Mouse (Mus musculus): Measurements from ENCODE around the gene Gm20765. TPM values are rescaled to one million over a fixed set of nuclear protein-coding genes. Genes with fewer than 3 reads are reported as not detected.
"Not testable (repeated sequence)": the region's sequence is repeated elsewhere in the genome, so short reads cannot be mapped to it uniquely, and the experiment has no call there.

Gene Gm20765
- not detected for total RNA-seq (2021)
- long read RNA-seq, experiment 1 = 0 reads
- long read RNA-seq, experiment 2 = 0 reads

DNA sequence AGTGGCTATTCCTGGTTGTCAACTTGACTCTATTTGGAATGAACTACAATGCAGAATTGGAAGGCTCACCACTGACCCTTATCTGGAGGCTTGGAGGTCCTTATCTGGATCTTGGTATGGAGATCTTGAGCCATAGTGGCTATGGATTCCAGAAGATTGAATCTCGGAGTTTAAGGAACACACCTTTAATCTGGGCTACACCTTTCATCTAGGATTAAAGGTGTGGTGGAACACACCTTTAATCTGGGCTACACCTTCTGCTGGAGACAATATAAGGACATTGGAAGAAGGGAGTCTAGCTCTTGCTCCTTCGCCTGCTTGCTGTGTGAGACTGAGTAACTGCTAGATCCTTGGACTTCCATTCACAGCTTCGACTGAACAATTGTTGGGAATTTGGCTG is at the start of gene Gm20765:
Gene Gm20765 (plus strand): TSS at position 301 of the 400 bp plus-strand sequence.
- DNase-seq (ENCODE audit: low spot score) = not testable (repeated sequence)

DNA sequence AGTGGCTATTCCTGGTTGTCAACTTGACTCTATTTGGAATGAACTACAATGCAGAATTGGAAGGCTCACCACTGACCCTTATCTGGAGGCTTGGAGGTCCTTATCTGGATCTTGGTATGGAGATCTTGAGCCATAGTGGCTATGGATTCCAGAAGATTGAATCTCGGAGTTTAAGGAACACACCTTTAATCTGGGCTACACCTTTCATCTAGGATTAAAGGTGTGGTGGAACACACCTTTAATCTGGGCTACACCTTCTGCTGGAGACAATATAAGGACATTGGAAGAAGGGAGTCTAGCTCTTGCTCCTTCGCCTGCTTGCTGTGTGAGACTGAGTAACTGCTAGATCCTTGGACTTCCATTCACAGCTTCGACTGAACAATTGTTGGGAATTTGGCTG is 42.6 kb upstream of the Gm20765 start, which contains the start of gene Gm21293:
Gene Gm21293 (plus strand): TSS at position 301 of the 400 bp plus-strand sequence.
- not testable (repeated sequence) for DNase-seq (ENCODE audit: low spot score)

GRCm38 (mm10) chr10:104151197-104151596 is 34.1 kb upstream of the Gm20765 start, which contains the start of gene Gm6763:
Gene Gm6763 (plus strand): TSS chr10:104151497.
- DNase-seq (ENCODE audit: low spot score) = not testable (repeated sequence)

- DNase-seq (ENCODE audit: low spot score) = not testable (repeated sequence)
These were observed 25.6 kb upstream of the Gm20765 start, which contains the start of gene Gm8764 for GRCm38 (mm10) chr10:104159706-104160105. Gene Gm8764 (plus strand): TSS chr10:104160006.

- DNase-seq (ENCODE audit: low spot score) = not testable (repeated sequence)
These were observed 17.1 kb upstream of the Gm20765 start, which contains the start of gene Gm21304 for GRCm38 (mm10) chr10:104168215-104168614. Gene Gm21304 (plus strand): TSS chr10:104168515.

- not testable (repeated sequence) for DNase-seq (ENCODE audit: low spot score)
These were observed 8.6 kb upstream of the Gm20765 start, which contains the start of gene Gm21312 for GRCm38 (mm10) chr10:104176724-104177123. Gene Gm21312 (plus strand): TSS chr10:104177024.

DNA sequence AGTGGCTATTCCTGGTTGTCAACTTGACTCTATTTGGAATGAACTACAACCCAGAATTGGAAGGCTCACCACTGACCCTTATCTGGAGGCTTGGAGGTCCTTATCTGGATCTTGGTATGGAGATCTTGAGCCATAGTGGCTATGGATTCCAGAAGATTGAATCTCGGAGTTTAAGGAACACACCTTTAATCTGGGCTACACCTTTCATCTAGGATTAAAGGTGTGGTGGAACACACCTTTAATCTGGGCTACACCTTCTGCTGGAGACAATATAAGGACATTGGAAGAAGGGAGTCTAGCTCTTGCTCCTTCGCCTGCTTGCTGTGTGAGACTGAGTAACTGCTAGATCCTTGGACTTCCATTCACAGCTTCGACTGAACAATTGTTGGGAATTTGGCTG is 8.4 kb downstream of the Gm20765 start, which contains the start of gene Gm4340:
Gene Gm4340 (plus strand): TSS at position 301 of the 400 bp plus-strand sequence.
- DNase-seq (ENCODE audit: low spot score) = not testable (repeated sequence)

GRCm38 (mm10) chr10:104209655-104210054 is 24.3 kb downstream of the Gm20765 start:
- DNase-seq (ENCODE audit: low spot score) = no peak

GRCm38 (mm10) chr10:104210268-104210990 is 25.1 kb downstream of the Gm20765 start:
- no peak for DNase-seq (ENCODE audit: low spot score)

DNA sequence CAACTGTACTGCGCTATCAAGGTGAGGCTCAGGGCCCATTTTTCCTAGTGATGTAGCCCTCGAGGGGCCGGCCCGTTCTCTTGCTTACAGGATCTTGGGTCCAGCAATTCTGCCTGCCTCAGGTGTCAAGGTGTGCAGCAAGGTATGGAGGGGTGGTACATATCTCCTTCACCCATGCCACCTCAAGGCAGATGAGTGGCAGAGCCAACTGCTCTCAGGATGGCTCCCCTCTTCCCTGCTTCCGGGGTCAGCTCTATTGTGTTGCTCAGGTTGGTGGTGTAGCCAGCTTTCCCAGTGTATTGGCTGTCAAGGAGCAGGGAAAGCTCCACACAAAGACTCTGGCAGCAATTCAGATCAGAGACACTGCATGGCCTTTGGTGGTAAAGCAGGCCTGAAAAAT is 29.2 kb downstream of the Gm20765 start:
- DNase-seq (ENCODE audit: low spot score) = no peak

DNA sequence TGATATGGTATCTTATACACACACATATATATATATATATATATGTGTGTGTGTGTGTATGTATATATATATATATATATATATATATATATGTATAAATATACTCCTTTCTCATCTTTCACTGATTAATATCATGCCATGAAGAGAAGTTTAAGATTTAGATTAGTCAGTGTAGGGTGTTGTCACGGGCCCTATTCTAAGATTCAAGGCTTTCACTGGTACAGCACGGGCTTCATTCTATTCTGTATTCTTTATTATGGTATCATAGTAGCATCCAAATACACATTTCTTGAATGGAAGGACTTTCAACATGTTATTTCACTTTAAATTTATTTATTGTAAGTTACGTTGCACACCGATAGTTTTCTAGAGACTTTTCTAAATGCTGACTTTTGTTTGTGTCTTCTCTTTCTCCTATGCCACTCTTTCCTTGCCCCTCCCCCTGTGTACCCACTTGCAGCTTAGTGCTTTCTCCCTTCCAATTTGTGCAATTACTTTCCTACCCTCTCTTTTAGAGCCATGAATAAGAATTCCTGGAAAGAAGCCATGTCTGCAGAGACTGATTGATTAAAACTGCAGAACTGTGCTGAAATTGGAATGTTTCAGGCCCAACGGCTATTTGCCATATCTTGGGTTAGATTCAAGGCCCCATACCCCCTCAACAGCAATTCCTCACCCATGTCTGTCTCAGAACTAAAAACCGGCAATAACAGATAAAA is 35.1 kb downstream of the Gm20765 start:
- DNase-seq (ENCODE audit: low spot score) = no peak

Other genes starting within 250 kb of the Gm20765 start
- gene Gm21293, start 42.5 kb upstream of the Gm20765 start, total RNA-seq (2021) = not detected
- gene Gm6763, start 34.0 kb upstream of the Gm20765 start, total RNA-seq (2021) = not detected
- gene Gm8764, start 25.5 kb upstream of the Gm20765 start, total RNA-seq (2021) = not detected
- gene Gm21304, start 17.0 kb upstream of the Gm20765 start, total RNA-seq (2021) = not detected
- gene Gm21312, start 8.5 kb upstream of the Gm20765 start, total RNA-seq (2021) = not detected
- gene Gm4340, start 8.5 kb downstream of the Gm20765 start, total RNA-seq (2021) = not detected

Measured in gastrocnemius, adult 18-20 months (tissue).